Mouse (Mus musculus) gastrocnemius, postnatal 10 days (tissue): Measurements from ENCODE around the gene Ror2. TPM values are rescaled to one million over a fixed set of nuclear protein-coding genes. Genes with fewer than 3 reads are reported as not detected.

Experiments
- DNase-seq: peaks from one replicate; pipeline ENCODE4 v3.0.0; 2021; ENCODE audit warnings: mixed read lengths
- total RNA-seq, 2 experiments: library from RNA; stranded (reverse); gene quantifications; 2 replicates each; pipeline ENCODE4 v1.2.3; 2021

Gene Ror2
- total RNA-seq, 2 experiments from 2014 or later = 3.3 to 4.6 TPM

DNA sequence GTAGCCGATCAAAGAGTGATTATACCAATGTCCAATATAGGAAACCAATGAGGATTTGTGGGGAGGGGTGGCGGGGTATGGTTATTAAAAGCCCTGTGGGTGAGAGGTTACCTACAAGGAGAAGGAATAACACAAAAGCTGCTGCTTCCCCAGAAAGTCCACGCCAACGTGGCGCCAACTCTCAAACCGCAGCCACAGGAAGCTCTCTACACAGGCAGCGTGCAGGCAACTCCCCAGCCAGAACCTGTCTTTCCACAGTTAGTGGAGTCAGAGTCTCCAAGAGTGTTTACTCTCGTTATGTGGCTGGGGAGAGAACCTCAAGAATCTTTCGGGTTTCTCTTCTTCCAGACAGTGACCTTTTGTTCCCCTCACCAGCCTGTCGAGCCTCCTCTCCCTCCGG is 220.8 kb downstream of the Ror2 start:
- no peak for DNase-seq

DNA sequence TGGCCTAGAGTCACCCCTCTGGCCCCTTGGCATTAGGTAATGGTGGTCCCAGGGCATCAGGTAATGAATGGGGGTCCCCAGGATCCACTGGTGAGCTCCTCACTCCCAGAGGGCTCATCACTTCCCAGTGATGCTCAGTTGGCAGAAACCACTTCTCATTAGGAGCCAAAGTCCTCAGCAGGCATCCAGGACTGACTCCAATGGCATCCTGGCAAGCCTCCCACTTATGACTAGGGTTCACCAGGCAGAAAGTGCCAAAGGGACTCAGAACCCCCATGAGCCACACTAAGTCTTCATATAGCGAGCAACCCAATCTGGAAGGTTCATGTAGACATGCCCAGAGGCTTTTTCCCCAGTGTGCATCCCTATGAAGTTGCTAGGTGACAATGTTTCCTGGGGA is 221.2 kb downstream of the Ror2 start:
- DNase-seq = no peak

Other genes starting within 250 kb of the Ror2 start
- 10 to 100 TPM; 12.8 to 12.9 TPM for gene Sptlc1, start 91.3 kb upstream of the Ror2 start, total RNA-seq
- gene Msx2, start 186.9 kb upstream of the Ror2 start, total RNA-seq = under 1 TPM in 1 of 2 experiments, not detected in 1; 0.23 TPM